In genomic region chr8:78083012-78083411, GRCm38 (mm10) we compare ENCODE assay signal across 15 mouse cellular contexts.
"Had no signal": no experiment of that assay in that cellular context is flagged by ENCODE, and none has a peak within 500 bp of the region (broad histone marks: within the 10 kb centered on the region; RNA-seq: fewer than 3 reads in every experiment).

No protein-coding gene starts in this region.

- H3K4me2 ChIP-seq: neural tube, embryonic 15.5 days; stomach, embryonic 15.5 days had no signal

- H3K36me3 ChIP-seq: neural tube, embryonic 15.5 days; stomach, embryonic 15.5 days had no signal

- H3K27me3 ChIP-seq: neural tube, embryonic 15.5 days; stomach, embryonic 15.5 days had no signal

- H3K4me3 ChIP-seq: neural tube, embryonic 15.5 days; stomach, embryonic 15.5 days had no signal

- H3K27ac ChIP-seq: neural tube, embryonic 15.5 days; stomach, embryonic 15.5 days; stomach, postnatal 0 days had no signal

- DNase-seq: retina, postnatal 1 day; right cerebral cortex, adult 18-20 months; right cerebral cortex, postnatal 14 days; right cerebral cortex, postnatal 25 days; right cerebral cortex, postnatal 4 days; spleen, adult 18-20 months; thymus, adult 18-20 months; thymus, adult 2 months; thymus, postnatal 14 days; thymus, postnatal 25 days; thymus, postnatal 36 days; thymus, postnatal 4 days had no signal

- H3K4me1 ChIP-seq: neural tube, embryonic 15.5 days; stomach, embryonic 15.5 days had no signal

- H3K9ac ChIP-seq: neural tube, embryonic 15.5 days; stomach, embryonic 15.5 days had no signal

- H3K9me3 ChIP-seq: neural tube, embryonic 15.5 days; stomach, embryonic 15.5 days had no signal
